Mouse (Mus musculus) C2C12 (cell line): ENCODE measurements at regions not wholly inside any gene's neighbourhood (a gene's known extent, or its start where the extent isn't known, plus 50 kb on each side); places are given as distances from the start of the nearest gene placed in this dataset.

ENCODE experiments used
- CEBPB ChIP-seq: IDR thresholded peaks from one replicate; pipeline ENCODE4 v1.6.1; 2011; ENCODE audit warnings: low read depth, mild to moderate bottlenecking, control low read depth, moderate library complexity
- CTCF ChIP-seq: IDR thresholded peaks from one replicate; pipeline ENCODE4 v1.5.1; 2011; ENCODE audit not compliant: control insufficient read depth, insufficient read depth, insufficient read length

DNA sequence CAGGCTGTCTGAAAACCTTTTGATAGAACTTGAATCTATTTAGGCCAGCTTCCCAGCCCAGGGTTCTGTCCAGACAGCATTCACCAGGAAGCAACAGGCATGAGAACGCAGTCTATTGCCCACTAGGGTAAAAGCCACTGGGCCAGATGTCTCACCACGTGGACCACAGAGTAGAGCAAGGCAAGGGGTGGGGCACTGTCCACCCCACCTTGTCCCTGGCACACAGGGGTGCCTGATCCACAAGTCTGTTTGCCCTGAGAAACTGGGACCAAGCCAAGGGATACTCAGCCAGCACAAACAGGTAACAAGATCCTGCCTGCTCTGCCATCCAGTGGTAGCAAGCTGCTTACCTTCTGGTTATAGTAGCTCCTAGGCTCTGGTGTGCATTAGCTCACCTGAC lies 1006.3 kb downstream of the 4930447A16Rik start:
- TF ChIP-seq CTCF: no peak
- TF ChIP-seq CEBPB: no peak
